ENCODE assay signal across 9 mouse cellular contexts in genomic region chr19:40995449-40996401, GRCm38 (mm10). TPM values are rescaled to one million over a fixed set of nuclear protein-coding genes. Genes with fewer than 3 reads are reported as not detected.
DNase-seq lines count a peak whose midpoint lies in the region; ATAC-seq and TF ChIP-seq lines count a peak whose summit lies in the region.
"Had no signal": no experiment of that assay in that cellular context is flagged by ENCODE, and none has a peak within 500 bp of the region (broad histone marks: within the 10 kb centered on the region; RNA-seq: fewer than 3 reads in every experiment).

No protein-coding gene starts in this region.

- H3K36me3 ChIP-seq in hindbrain, embryonic 16.5 days (ENCODE audit: control insufficient read depth, insufficient read depth, low read length), result no peaks in the 10 kb centered on the region
- H3K36me3 ChIP-seq in hindbrain, embryonic 11.5 days (ENCODE audit: control insufficient read depth, insufficient read depth, low read length), result no peaks in the 10 kb centered on the region
- no peaks in the 10 kb centered on the region for H3K36me3 ChIP-seq in E14TG2a.4 (ENCODE audit: insufficient read depth, low read length)
- no peaks in the 10 kb centered on the region for H3K36me3 ChIP-seq in limb, embryonic 14.5 days (ENCODE audit: control insufficient read depth, insufficient read depth, low read length)
- H3K36me3 ChIP-seq in stomach, postnatal 0 days (ENCODE audit: control insufficient read depth, insufficient read depth, low read length), result no peaks in the 10 kb centered on the region
- H3K36me3 ChIP-seq: liver, embryonic 15.5 days had no signal

- H3K4me1 ChIP-seq in hindbrain, embryonic 16.5 days (ENCODE audit: control insufficient read depth, insufficient read depth, low read depth, low read length), result no peaks in the 10 kb centered on the region
- no peaks in the 10 kb centered on the region for H3K4me1 ChIP-seq in hindbrain, embryonic 11.5 days (replicated peaks; ENCODE audit: control insufficient read depth, insufficient read depth, low read length)
- H3K4me1 ChIP-seq in E14TG2a.4 (replicated peaks; ENCODE audit: low read depth, low read length), result peaks cover 35% of the 10 kb centered on the region
- H3K4me1 ChIP-seq in limb, embryonic 14.5 days (ENCODE audit: control insufficient read depth, insufficient read depth, low read length), result peaks cover 18% of the 10 kb centered on the region
- H3K4me1 ChIP-seq in stomach, postnatal 0 days (replicated peaks; ENCODE audit: control insufficient read depth, insufficient read depth), result no peaks in the 10 kb centered on the region

- H3K27me3 ChIP-seq in hindbrain, embryonic 16.5 days (replicated peaks; ENCODE audit: control insufficient read depth, insufficient read depth, low read length), result no peaks in the 10 kb centered on the region
- no peaks in the 10 kb centered on the region for H3K27me3 ChIP-seq in hindbrain, embryonic 11.5 days (ENCODE audit: control insufficient read depth, insufficient read depth, low read length)
- peaks cover 12% of the 10 kb centered on the region; the same call in 1 of the 2 replicates for H3K27me3 ChIP-seq in E14TG2a.4 (ENCODE audit: insufficient read depth, low read length)
- no peaks in the 10 kb centered on the region for H3K27me3 ChIP-seq in limb, embryonic 14.5 days (ENCODE audit: control insufficient read depth, insufficient read depth, low read length)
- H3K27me3 ChIP-seq in stomach, postnatal 0 days (ENCODE audit: control insufficient read depth, insufficient read depth, low read length), result no peaks in the 10 kb centered on the region

- ATAC-seq in hindbrain, embryonic 16.5 days, result peak; percentile 80
- no peak for ATAC-seq in hindbrain, embryonic 11.5 days (ENCODE audit: low FRiP score)
- ATAC-seq in limb, embryonic 14.5 days (ENCODE audit: low FRiP score, low read depth), result 0 out of 2 replicates have a peak, but pooled peaks have one; percentile 23
- no peak for ATAC-seq in stomach, postnatal 0 days (ENCODE audit: low FRiP score, low TSS enrichment)

- no peak overlapping the region for H3K4me2 ChIP-seq in hindbrain, embryonic 16.5 days (ENCODE audit: low read length)
- H3K4me2 ChIP-seq in hindbrain, embryonic 11.5 days (replicated peaks; ENCODE audit: low read depth, low read length), result no peak overlapping the region
- no peak overlapping the region for H3K4me2 ChIP-seq in limb, embryonic 14.5 days (replicated peaks; ENCODE audit: low read depth, low read length, severe bottlenecking)
- no peak overlapping the region for H3K4me2 ChIP-seq in stomach, postnatal 0 days (replicated peaks; ENCODE audit: low read depth)
- H3K4me2 ChIP-seq: liver, embryonic 15.5 days had no signal

- 55% methylated on average over 21 of the region's 21 CpGs for WGBS in hindbrain, embryonic 16.5 days
- WGBS in hindbrain, embryonic 11.5 days, result 72% methylated on average over 21 of the region's 21 CpGs
- WGBS in limb, embryonic 14.5 days, result 41% methylated on average over 21 of the region's 21 CpGs
- 56% methylated on average over 21 of the region's 21 CpGs for WGBS in stomach, postnatal 0 days

- no peak for TF ChIP-seq POLR2A in limb, embryonic 14.5 days (IDR thresholded peaks at IDR 0.05; ENCODE audit: borderline replicate concordance, extremely low read depth, insufficient read depth, insufficient read length)

- H3K4me3 ChIP-seq in hindbrain, embryonic 16.5 days (ENCODE audit: low read length), result no peak overlapping the region
- no peak overlapping the region for H3K4me3 ChIP-seq in hindbrain, embryonic 11.5 days (ENCODE audit: low read depth, low read length)
- H3K4me3 ChIP-seq in E14TG2a.4 (replicated peaks; ENCODE audit: low read length), result 0 out of 2 replicates have a peak overlapping the region, but pooled peaks have one; percentile 10
- H3K4me3 ChIP-seq in limb, embryonic 14.5 days (replicated peaks; ENCODE audit: low read length), result no peak overlapping the region
- H3K4me3 ChIP-seq in stomach, postnatal 0 days (ENCODE audit: low read depth, low read length), result no peak overlapping the region
- H3K4me3 ChIP-seq: liver, embryonic 15.5 days had no signal

- no peak for DNase-seq in hindbrain, embryonic 11.5 days (ENCODE audit: low spot score)
- peak; percentile 46 for DNase-seq in forelimb bud, embryonic 11.5 days (ENCODE audit: low read depth, low spot score)
- DNase-seq in limb, embryonic 14.5 days (ENCODE audit: low spot score), result peak; percentile 44
- no peak for DNase-seq in testis, postnatal 14 days (ENCODE audit: low spot score)
- DNase-seq in stomach, postnatal 0 days (ENCODE audit: low spot score), result no peak
- DNase-seq in embryo, embryonic 10 days (ENCODE audit: low spot score), result no peak

- no peak overlapping the region for H3K27ac ChIP-seq in hindbrain, embryonic 16.5 days (ENCODE audit: low read depth, low read length)
- H3K27ac ChIP-seq in hindbrain, embryonic 11.5 days (ENCODE audit: low read depth, low read length), result no peak overlapping the region
- H3K27ac ChIP-seq in limb, embryonic 14.5 days (replicated peaks; ENCODE audit: low read depth, low read length), result no peak overlapping the region
- H3K27ac ChIP-seq in stomach, postnatal 0 days (replicated peaks), result no peak overlapping the region
- H3K27ac ChIP-seq: liver, embryonic 15.5 days had no signal

- H3K9ac ChIP-seq in hindbrain, embryonic 16.5 days (ENCODE audit: low read depth, low read length), result no peak overlapping the region
- no peak overlapping the region for H3K9ac ChIP-seq in hindbrain, embryonic 11.5 days (ENCODE audit: low read depth, low read length)
- H3K9ac ChIP-seq in limb, embryonic 14.5 days (ENCODE audit: low read depth, low read length, severe bottlenecking), result no peak overlapping the region
- H3K9ac ChIP-seq in stomach, postnatal 0 days (ENCODE audit: low read length), result no peak overlapping the region
- H3K9ac ChIP-seq: liver, embryonic 15.5 days had no signal

- TF ChIP-seq EP300 in stomach, postnatal 0 days (optimal IDR thresholded peaks at IDR 0.05), result no peak

- no peak for TF ChIP-seq CTCF in E14TG2a.4 (conservative IDR thresholded peaks at IDR 0.05; ENCODE audit: low read length)
- no peak for TF ChIP-seq CTCF in stomach, postnatal 0 days (IDR thresholded peaks at IDR 0.05; ENCODE audit: low read depth)

- H3K9me3 ChIP-seq in hindbrain, embryonic 16.5 days (ENCODE audit: control insufficient read depth, low read length), result no peaks in the 10 kb centered on the region
- H3K9me3 ChIP-seq in hindbrain, embryonic 11.5 days (ENCODE audit: control insufficient read depth, low read length), result no peaks in the 10 kb centered on the region
- no peaks in the 10 kb centered on the region for H3K9me3 ChIP-seq in E14TG2a.4 (ENCODE audit: low read length)
- no peaks in the 10 kb centered on the region for H3K9me3 ChIP-seq in limb, embryonic 14.5 days (ENCODE audit: control insufficient read depth, low read length)
- H3K9me3 ChIP-seq in stomach, postnatal 0 days (ENCODE audit: control insufficient read depth, low read length), result no peaks in the 10 kb centered on the region
- H3K9me3 ChIP-seq: liver, embryonic 15.5 days had no signal

RNA-seq across cellular contexts. Expression of gene Blnk, which starts 1.4 kb away (rescaled TPM):
- 0.96 and 0.97 TPM in 2 replicates for polyA plus RNA-seq in hindbrain, embryonic 16.5 days (2015; fragmentation: Nextera tagmentation; extraction: Ambion mirVana)
- polyA plus RNA-seq in hindbrain, embryonic 11.5 days (2014; fragmentation: Nextera tagmentation; extraction: Ambion mirVana), result 0.33 and 0.36 TPM in 2 replicates
- polyA plus RNA-seq in limb, embryonic 14.5 days (2012; rRNA removed), result 0.36 and 0.72 TPM in 2 replicates
- polyA plus RNA-seq in limb, embryonic 14.5 days (2014; fragmentation: Nextera tagmentation; extraction: Ambion mirVana), result 1.2 and 1.6 TPM in 2 replicates
- polyA plus RNA-seq in stomach, postnatal 0 days (2015; fragmentation: Nextera tagmentation; extraction: Ambion mirVana), result 8.7 and 9.9 TPM in 2 replicates

RNA-seq across cellular contexts. Expression of gene Dntt, which starts 33.4 kb away (rescaled TPM):
- 0.10 TPM in 1 of 2 replicates, not detected in the other for polyA plus RNA-seq in hindbrain, embryonic 16.5 days (2015; fragmentation: Nextera tagmentation; extraction: Ambion mirVana)
- 0.10 TPM in 1 of 2 replicates, not detected in the other for polyA plus RNA-seq in hindbrain, embryonic 11.5 days (2014; fragmentation: Nextera tagmentation; extraction: Ambion mirVana)
- polyA plus RNA-seq in limb, embryonic 14.5 days (2012; rRNA removed), result not detected in 2 replicates
- not detected in 2 replicates for polyA plus RNA-seq in limb, embryonic 14.5 days (2014; fragmentation: Nextera tagmentation; extraction: Ambion mirVana)
- polyA plus RNA-seq in stomach, postnatal 0 days (2015; fragmentation: Nextera tagmentation; extraction: Ambion mirVana), result not detected in 2 replicates
- polyA plus RNA-seq: liver, embryonic 15.5 days had no signal

Comparison
In these comparisons a context has a peak if more than half of its experiments do, and no peak if none do; other contexts are left out.
1. ATAC-seq: peak in hindbrain, embryonic 16.5 days (single experiment) and limb, embryonic 14.5 days (single experiment); none in hindbrain, embryonic 11.5 days (single experiment) and stomach, postnatal 0 days (single experiment).
2. DNase-seq: peak in forelimb bud, embryonic 11.5 days (single experiment) and limb, embryonic 14.5 days (single experiment); none in hindbrain, embryonic 11.5 days (single experiment), testis, postnatal 14 days (single experiment), stomach, postnatal 0 days (single experiment) and embryo, embryonic 10 days (single experiment).